Mouse (Mus musculus): ENCODE data around the gene Themis3.

The Themis3 gene

GRCm38 (mm10) chr17:66552690-66553089 is 41.7 kb downstream of the Themis3 start:
- peak; percentile 76 for DNase-seq

GRCm38 (mm10) chr17:66550486-66550885 is 43.9 kb downstream of the Themis3 start:
- peak; percentile 66 for DNase-seq

GRCm38 (mm10) chr17:66532285-66532684 is 62.1 kb downstream of the Themis3 start:
- DNase-seq, result no peak

- peak; percentile 91 for DNase-seq
Observed at GRCm38 (mm10) chr17:66523396-66523795, 71.0 kb downstream of the Themis3 start.

GRCm38 (mm10) chr17:66522631-66523030 is 71.8 kb downstream of the Themis3 start:
- peak; percentile 91 for DNase-seq

GRCm38 (mm10) chr17:66519554-66520553 is 74.6 kb downstream of the Themis3 start, which contains the start of gene Rab12:
Gene Rab12, minus strand, starts transcription at chr17:66519729.
- peak; percentile 98 for DNase-seq

- DNase-seq, result no peak
Observed at GRCm38 (mm10) chr17:66518877-66519553, 75.4 kb downstream of the Themis3 start.

- DNase-seq, result peak; percentile 66
Observed at GRCm38 (mm10) chr17:66516953-66517352, 77.5 kb downstream of the Themis3 start.

- DNase-seq, result peak; percentile 51
Observed at GRCm38 (mm10) chr17:66514288-66514995, 80.0 kb downstream of the Themis3 start.

GRCm38 (mm10) chr17:66512202-66512956 is 82.0 kb downstream of the Themis3 start:
- peak; percentile 90 for DNase-seq

- peak; percentile 93 for DNase-seq
Observed at GRCm38 (mm10) chr17:66510221-66510683, 84.2 kb downstream of the Themis3 start.

GRCm38 (mm10) chr17:66507049-66507954 is 87.1 kb downstream of the Themis3 start:
- peak; percentile 93 for DNase-seq

GRCm38 (mm10) chr17:66504964-66505363 is 89.5 kb downstream of the Themis3 start:
- DNase-seq, result peak; percentile 89
